Mouse (Mus musculus) testis, adult 2 months (tissue): ENCODE data around the gene Mss51.

Experiments
- CTCF ChIP-seq: fragments of 200-500 bp; IDR thresholded peaks from 2 replicates; pipeline ENCODE4 v1.5.1; 2012; ENCODE audit warnings: low read depth, mild to moderate bottlenecking, inconsistent platforms, low read length, moderate library complexity; ENCODE audit not compliant: control insufficient read depth, insufficient read depth, insufficient replicate concordance
- POLR2A ChIP-seq: fragments of 200-500 bp; IDR thresholded peaks from 2 replicates; pipeline ENCODE4 v1.6.1; 2012; ENCODE audit warnings: low read depth, mild to moderate bottlenecking, inconsistent platforms, low read length, moderate library complexity; ENCODE audit not compliant: control insufficient read depth

- no peak for TF ChIP-seq POLR2A
- no peak for TF ChIP-seq CTCF
Measured at GRCm38 (mm10) chr14:20442252-20442651, 54.4 kb downstream of the Mss51 start.
